Mouse (Mus musculus) limb, embryonic 14.5 days (tissue): ENCODE data around the gene Fam19a3. TPM values are rescaled to one million over a fixed set of nuclear protein-coding genes. Genes with fewer than 3 reads are reported as not detected.

Source experiments
- ATAC-seq: fragments of 200-750 bp; cut with Nextera tagmentation; 2 replicates; pipeline ENCODE4 v1.8.0; 2017; ENCODE audit warnings: low read depth, moderate number of reproducible peaks, moderate TSS enrichment; ENCODE audit not compliant: low FRiP score
- DNase-seq: peaks from one replicate; pipeline ENCODE4 v3.0.0-alpha.2; 2015; ENCODE audit warnings: low spot score
- H3K27ac ChIP-seq: fragments of 300-500 bp; sonication (generic); replicated peaks from 2 replicates; pipeline ENCODE4 v1.5.1; 2014; ENCODE audit warnings: low read depth, mild to moderate bottlenecking, low read length, moderate library complexity, mixed read lengths
- H3K27me3 ChIP-seq: fragments of 300-500 bp; sonication (generic); 2 replicates; pipeline ENCODE4 v1.6.1; 2014; ENCODE audit warnings: low read length, mixed read lengths; ENCODE audit not compliant: control insufficient read depth, insufficient read depth
- H3K36me3 ChIP-seq: fragments of 300-500 bp; sonication (generic); 2 replicates; pipeline ENCODE4 v1.6.1; 2014; ENCODE audit warnings: mild to moderate bottlenecking, low read length, moderate library complexity, mixed read lengths; ENCODE audit not compliant: control insufficient read depth, insufficient read depth
- H3K4me1 ChIP-seq: fragments of 300-500 bp; sonication (generic); 2 replicates; pipeline ENCODE4 v1.6.1; 2014; ENCODE audit warnings: antibody characterized with exemption, low read length, mixed read lengths; ENCODE audit not compliant: control insufficient read depth, insufficient read depth
- H3K4me2 ChIP-seq: fragments of 300-500 bp; sonication (generic); replicated peaks from 2 replicates; pipeline ENCODE4 v1.6.1; 2014; ENCODE audit warnings: low read depth, mild to moderate bottlenecking, low read length, moderate library complexity; ENCODE audit not compliant: severe bottlenecking
- H3K4me3 ChIP-seq: fragments of 300-500 bp; sonication (generic); replicated peaks from 2 replicates; pipeline ENCODE4 v1.5.1; 2014; ENCODE audit warnings: low read length
- H3K9ac ChIP-seq: fragments of 300-500 bp; sonication (generic); 2 replicates; pipeline ENCODE4 v1.6.1; 2014; ENCODE audit warnings: mild to moderate bottlenecking, low read depth, low read length, moderate library complexity; ENCODE audit not compliant: severe bottlenecking
- H3K9me3 ChIP-seq: fragments of 300-500 bp; sonication (generic); 2 replicates; pipeline ENCODE4 v1.6.1; 2016; ENCODE audit warnings: low read length; ENCODE audit not compliant: control insufficient read depth
- POLR2A ChIP-seq: fragments of 200-500 bp; IDR thresholded peaks from 2 replicates; pipeline ENCODE4 v1.8.0; 2012; ENCODE audit warnings: inconsistent platforms, mild to moderate bottlenecking, moderate library complexity, borderline replicate concordance; ENCODE audit not compliant: insufficient read depth, insufficient read length; ENCODE audit errors: extremely low read depth
- WGBS: fragments of 180-500 bp; shearing (Covaris S2); extraction: QIAGEN DNeasy Blood & Tissue Kit; methylation state at CpG from one replicate; pipeline ENCODE4 v1.1.7; 2014; 5-methylcytosine and 5-hydroxymethylcytosine counted together
- polyA plus RNA-seq, 2 experiments: library from polyadenylated mRNA; depleted of rRNA in 1 of 2; stranded (reverse) in 1 of 2; unstranded in 1 of 2; fragments of >200 nt; fragmentation: Nextera tagmentation in 1 of 2; extraction: Ambion mirVana in 1 of 2; gene quantifications; 2 replicates each; pipeline versions ENCODE4 v1.2.1 to v1.2.3; 2012 to 2014

Fam19a3 gene
- 0.92 and 0.93 TPM in 2 replicates for polyA plus RNA-seq (2012; rRNA removed)
- polyA plus RNA-seq (2014; fragmentation: Nextera tagmentation; extraction: Ambion mirVana): 0.26 and 0.36 TPM in 2 replicates

- Histone ChIP-seq H3K4me3 (peak within 1 kb of the TSS; percentile 47), H3K9ac (peak within 1 kb of the TSS; percentile 21), H3K9me3 (no peaks in the 10 kb centered on the region), H3K27me3 (peaks cover 74% of the 10 kb centered on the region), H3K4me1 (peaks cover 24% of the 10 kb centered on the region), H3K36me3 (no peaks in the 10 kb centered on the region), H3K27ac (no peak within 1 kb of the TSS), H3K4me2 (peak within 1 kb of the TSS; percentile 74)
- TF ChIP-seq POLR2A: no peak
- no peak for DNase-seq
- whole genome bisulfite sequencing: 0% methylated on average over 18 of the region's 26 CpGs
- ATAC-seq: no peak
Observed at GRCm38 (mm10) chr3:104781471-104781903, at the start of gene Fam19a3. Fam19a3 (minus strand) TSS chr3:104781840.

GRCm38 (mm10) chr3:104822413-104822812 is 40.8 kb upstream of the Fam19a3 start:
- ATAC-seq (no peak), DNase-seq (no peak)
- 0 out of 2 replicates have a peak, but pooled peaks cover 6% of the 10 kb centered on the region for H3K4me1 ChIP-seq
- H3K36me3 ChIP-seq: peaks cover 34% of the 10 kb centered on the region
- 81% methylated on average over 3 of the region's 3 CpGs for WGBS
- no peaks in the 10 kb centered on the region for H3K9me3 ChIP-seq
- H3K27me3 ChIP-seq: no peaks in the 10 kb centered on the region
- H3K27ac ChIP-seq: no peak overlapping the region
- no peak overlapping the region for H3K4me2 ChIP-seq
- TF ChIP-seq POLR2A: no peak
- H3K4me3 ChIP-seq: no peak overlapping the region
- H3K9ac ChIP-seq: no peak overlapping the region

GRCm38 (mm10) chr3:104820426-104820825 is 38.8 kb upstream of the Fam19a3 start:
- DNase-seq: no peak
- ATAC-seq: no peak
- Histone ChIP-seq H3K4me1 (peaks cover 20% of the 10 kb centered on the region), H3K36me3 (peaks cover 16% of the 10 kb centered on the region), H3K4me2 (no peak overlapping the region), H3K27me3 (no peaks in the 10 kb centered on the region), H3K9ac (no peak overlapping the region), H3K4me3 (no peak overlapping the region), H3K27ac (no peak overlapping the region), H3K9me3 (no peaks in the 10 kb centered on the region)
- no peak for TF ChIP-seq POLR2A
- 54% methylated on average over 1 of the region's 1 CpGs for WGBS

DNA sequence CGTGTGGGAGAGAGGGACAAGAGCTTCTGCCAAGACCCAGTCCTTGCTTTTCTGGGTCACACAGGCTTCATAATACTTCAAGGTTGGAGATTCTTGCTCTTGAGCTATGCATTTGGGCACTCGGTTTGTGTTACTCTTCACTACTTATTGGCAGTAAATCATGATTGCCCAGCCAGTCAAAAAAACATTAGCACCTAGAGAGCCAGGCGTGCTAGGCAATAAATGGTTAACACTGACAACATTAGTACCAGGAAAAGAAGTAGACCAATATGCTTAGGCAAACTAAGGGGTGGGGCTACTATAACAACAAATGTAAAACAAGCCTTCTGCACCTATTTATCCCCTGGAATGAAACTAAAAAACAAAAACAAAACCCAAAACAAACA is 37.1 kb upstream of the Fam19a3 start:
- WGBS: 0% methylated on average over 3 of the region's 3 CpGs
- no peaks in the 10 kb centered on the region for H3K27me3 ChIP-seq
- no peak for TF ChIP-seq POLR2A
- DNase-seq: no peak
- peaks cover 14% of the 10 kb centered on the region; the same call in 1 of the 2 replicates for H3K36me3 ChIP-seq
- ATAC-seq: no peak
- H3K4me3 ChIP-seq: peak overlapping the region; percentile 86
- H3K4me2 ChIP-seq: peak overlapping the region; percentile 57
- no peak overlapping the region for H3K9ac ChIP-seq
- peaks cover 20% of the 10 kb centered on the region for H3K4me1 ChIP-seq
- H3K27ac ChIP-seq: peak overlapping the region; percentile 94
- H3K9me3 ChIP-seq: no peaks in the 10 kb centered on the region

DNA sequence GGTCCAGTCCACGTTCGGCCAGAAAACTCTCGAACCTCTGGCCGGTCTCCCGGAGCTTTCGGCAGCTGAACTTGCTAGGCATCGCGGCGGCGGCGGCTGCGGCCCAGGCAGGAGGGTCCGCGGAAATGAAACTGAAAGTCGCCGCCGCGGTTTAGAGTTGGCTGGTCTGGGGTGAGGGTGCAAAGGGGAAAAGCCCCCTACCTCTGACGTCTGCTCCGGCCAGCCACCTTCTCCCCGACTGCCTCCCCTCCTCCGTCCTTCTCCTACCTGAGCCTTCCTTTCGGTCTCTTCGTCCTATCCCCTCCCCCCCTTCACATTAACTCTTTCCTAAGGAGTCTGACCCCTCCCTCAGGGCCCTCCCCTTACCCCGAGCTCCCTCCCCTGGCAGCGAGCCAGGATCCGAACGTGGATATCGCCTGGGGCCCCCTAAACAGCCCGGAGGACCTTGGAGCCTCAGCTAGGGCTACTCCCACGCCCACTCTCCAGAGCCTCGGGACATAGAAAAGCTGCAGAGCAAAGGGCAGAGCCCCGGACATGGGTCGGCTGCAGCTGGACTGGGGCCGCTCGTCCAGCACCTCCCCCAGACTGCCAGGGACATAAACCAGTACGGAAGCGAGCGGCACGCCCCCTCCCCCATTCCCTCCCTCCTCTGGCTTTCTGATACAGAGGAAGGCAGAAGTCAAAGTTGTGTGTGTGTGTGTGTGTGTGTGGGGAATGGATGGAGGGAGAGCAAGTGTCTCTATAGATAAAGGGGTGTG is 36.5 kb upstream of the Fam19a3 start, which contains the start of gene Mov10:
Gene Mov10, minus strand, starts transcription at position 573 of the 758 bp plus-strand sequence.
- TF ChIP-seq POLR2A: 0 out of 2 replicates have a peak, but pooled peaks have one; percentile 11
- Histone ChIP-seq H3K36me3 (peaks cover 18% of the 10 kb centered on the region; the same call in 1 of the 2 replicates), H3K27ac (peak within 1 kb of the TSS; percentile 94), H3K4me3 (peak within 1 kb of the TSS; percentile 86), H3K9ac (peak within 1 kb of the TSS; percentile 96), H3K4me2 (peak within 1 kb of the TSS; percentile 57), H3K4me1 (peaks cover 20% of the 10 kb centered on the region), H3K9me3 (no peaks in the 10 kb centered on the region), H3K27me3 (no peaks in the 10 kb centered on the region)
- peak; percentile 81 for DNase-seq
- WGBS: under 1% methylated on average over 28 of the region's 40 CpGs
- ATAC-seq: peak; percentile 79
